Mouse (Mus musculus) skeletal muscle tissue, adult 2 months (tissue): ENCODE measurements around the gene Stk26.

Experiments
- DNase-seq: peaks from one replicate; pipeline ENCODE4 v3.0.0-alpha.2; 2012; ENCODE audit warnings: low read depth, low spot score

Stk26 gene

DNA sequence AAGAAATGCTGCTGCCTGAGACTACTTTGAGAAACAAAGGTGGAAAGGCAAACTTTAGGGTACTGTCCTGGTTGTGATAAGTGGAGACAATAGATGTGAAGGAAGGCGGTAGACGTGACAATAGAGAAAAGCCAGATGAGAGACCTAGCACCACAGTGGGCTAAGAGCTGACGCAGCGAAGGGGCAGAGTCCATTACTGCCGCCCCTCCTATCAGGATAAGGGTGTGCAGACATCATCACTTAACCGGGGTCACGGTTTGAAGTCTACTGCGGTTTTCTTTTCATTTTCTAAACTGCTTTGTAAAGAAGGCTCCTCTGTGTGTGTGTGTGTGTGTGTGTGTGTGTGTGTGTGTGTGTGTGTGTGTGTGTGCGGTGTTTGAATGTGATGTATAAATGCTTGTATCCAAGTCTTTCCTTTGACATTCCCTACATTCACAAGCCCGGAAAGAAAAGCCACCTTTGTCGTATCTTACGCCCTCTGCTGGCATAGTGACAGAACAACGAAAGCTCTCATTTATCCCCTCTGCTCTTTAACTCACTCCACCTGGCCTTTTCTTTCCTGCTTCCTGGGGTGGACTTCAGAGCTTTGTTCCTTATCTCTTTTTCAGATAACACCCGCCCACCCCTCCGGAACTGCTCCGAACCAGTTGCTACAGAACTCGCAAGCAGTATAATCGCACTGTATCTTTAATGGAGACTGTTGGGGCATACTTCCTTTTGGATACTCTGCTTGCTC lies 84.0 kb downstream of the Stk26 start:
- no peak for DNase-seq

DNA sequence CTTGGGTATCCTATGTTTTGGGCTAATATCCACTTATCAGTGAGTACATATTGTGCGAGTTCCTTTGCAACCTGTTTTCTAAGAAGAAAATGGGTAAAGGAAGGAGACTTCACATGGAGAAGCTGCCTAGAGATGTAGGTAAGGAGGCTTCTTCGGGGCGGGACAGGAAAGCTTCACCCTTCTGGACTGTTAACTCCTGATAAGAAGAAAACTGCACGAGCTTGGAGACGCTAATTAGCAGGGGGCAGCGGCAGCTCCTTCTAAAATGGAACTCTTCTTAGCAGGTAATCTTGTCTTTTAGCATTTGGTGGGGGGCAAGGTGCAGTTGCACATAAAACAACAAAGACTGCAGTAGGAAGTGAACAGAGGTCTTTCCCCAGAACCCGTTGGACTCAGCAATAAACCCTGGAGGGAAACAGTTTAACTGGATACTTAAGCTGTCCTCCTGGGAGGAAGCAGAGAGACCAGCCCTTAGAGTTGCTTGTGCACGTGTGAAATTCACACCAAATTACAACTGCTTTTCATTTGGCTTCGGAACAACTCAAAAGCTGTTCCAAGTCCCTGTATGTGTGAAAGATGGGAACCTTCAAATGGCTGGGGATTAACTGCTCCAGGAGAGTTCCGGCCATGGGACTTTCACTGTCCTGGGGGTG lies 86.2 kb downstream of the Stk26 start:
- no peak for DNase-seq

DNA sequence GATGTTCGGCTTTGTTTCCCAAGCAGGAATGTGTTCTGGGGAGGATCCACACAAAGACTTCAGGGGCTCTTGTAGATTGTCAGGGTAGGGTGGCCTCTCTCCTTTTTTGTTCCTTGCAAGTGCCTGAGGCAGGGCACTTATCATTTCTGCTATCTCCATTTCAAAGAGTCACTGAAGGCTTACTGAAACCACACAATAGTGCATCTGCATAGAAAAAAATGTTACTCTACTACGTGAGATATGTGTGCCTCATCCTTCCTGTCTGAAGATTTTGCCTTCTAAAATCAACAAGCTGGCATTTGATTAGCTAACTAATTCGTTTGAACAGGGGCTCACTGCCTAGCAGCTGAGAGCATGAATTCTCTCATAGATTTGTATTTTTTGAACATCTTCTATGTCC lies 89.5 kb downstream of the Stk26 start:
- no peak for DNase-seq

DNA sequence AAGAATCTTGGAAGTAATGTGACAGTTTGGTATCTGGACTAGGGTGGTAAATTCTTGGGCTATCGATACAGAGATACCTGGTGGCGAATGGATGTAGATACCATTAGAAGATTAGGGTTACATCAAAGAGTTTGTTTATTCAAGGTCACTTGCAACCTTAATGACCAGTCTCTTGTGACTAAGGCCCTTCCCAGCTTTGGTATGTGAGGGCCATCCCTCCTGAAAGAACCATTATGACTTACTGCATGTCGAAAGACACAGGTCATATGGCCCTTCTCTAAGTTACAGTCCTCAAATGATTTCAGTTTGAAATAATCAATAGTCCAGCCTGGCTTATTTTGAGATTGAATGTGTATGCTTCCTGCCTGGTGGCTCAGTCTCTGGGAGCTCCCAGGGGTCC lies 96.3 kb downstream of the Stk26 start:
- no peak for DNase-seq

DNA sequence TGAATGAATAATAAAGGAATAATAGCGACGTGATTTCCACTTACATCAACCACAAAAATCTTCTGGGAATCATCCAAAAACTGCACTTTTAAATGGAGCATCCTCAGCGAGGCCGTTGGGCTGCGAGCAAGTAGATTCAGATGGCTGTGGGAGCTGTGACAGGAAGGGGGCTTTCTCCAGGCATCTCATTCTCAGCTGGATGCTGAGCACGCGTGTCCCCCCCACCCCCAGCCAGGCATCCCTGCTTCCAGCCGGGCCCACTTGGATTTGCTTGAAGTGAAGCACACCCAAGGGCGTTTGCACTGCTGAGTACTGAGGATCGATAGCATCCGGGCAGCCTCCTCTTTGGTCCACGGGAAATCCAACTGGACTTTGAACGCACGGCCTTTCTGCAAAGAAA lies 101.8 kb downstream of the Stk26 start, which contains the start of gene Frmd7:
Gene Frmd7 (minus strand): TSS at position 101 of the 400 bp plus-strand sequence.
- no peak for DNase-seq
